Mouse (Mus musculus) cerebellum, adult (tissue): ENCODE results near the gene Cpeb4.
"Not testable (repeated sequence)": the region's sequence is repeated elsewhere in the genome, so short reads cannot be mapped to it uniquely, and the experiment has no call there.

Experiments used
- ATAC-seq: cut with Nextera tagmentation; 2 replicates; pipeline ENCODE4 v1.9.2; 2017; ENCODE audit warnings: mild to moderate bottlenecking, moderate library complexity, mixed read lengths; ENCODE audit not compliant: insufficient number of reproducible peaks, low FRiP score, low TSS enrichment

Cpeb4 gene

GRCm38 (mm10) chr11:31963993-31964392 is 92.0 kb downstream of the Cpeb4 start:
- no peak for ATAC-seq

- ATAC-seq: no peak
Observed at GRCm38 (mm10) chr11:31965256-31966134, 93.5 kb downstream of the Cpeb4 start, which contains the start of gene 4930524B15Rik. TSS of gene 4930524B15Rik (plus strand) at chr11:31965592.

- ATAC-seq: no peak
Observed at GRCm38 (mm10) chr11:31974132-31974531, 102.1 kb downstream of the Cpeb4 start.

GRCm38 (mm10) chr11:31974826-31975225 is 102.8 kb downstream of the Cpeb4 start:
- no peak for ATAC-seq

- no peak for ATAC-seq
Observed at GRCm38 (mm10) chr11:31975678-31976077, 103.7 kb downstream of the Cpeb4 start.

DNA sequence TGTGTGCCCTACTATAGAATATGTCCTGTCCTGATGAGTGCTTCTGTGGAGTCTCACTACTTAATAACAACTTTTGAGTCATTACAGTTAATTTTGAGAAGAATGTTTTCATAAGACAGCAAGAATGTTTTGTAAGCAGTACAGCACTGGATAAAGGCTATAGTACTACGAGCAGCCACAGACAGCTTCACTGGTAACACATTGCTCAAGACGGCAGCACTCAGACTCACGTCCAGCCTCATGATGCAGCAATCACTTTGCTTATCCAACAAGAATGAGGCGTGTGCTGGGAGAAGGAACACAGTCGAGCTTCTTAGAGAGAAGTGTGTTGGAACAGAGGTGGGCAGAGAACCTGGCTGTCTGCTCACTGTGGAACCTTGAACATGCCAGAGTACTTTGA is 104.1 kb downstream of the Cpeb4 start:
- ATAC-seq: no peak

GRCm38 (mm10) chr11:31980089-31980488 is 108.1 kb downstream of the Cpeb4 start:
- ATAC-seq: not testable (repeated sequence)

- no peak for ATAC-seq
Observed at GRCm38 (mm10) chr11:31981830-31982229, 109.8 kb downstream of the Cpeb4 start.

- not testable (repeated sequence) for ATAC-seq
Observed at GRCm38 (mm10) chr11:31982247-31982943, 110.4 kb downstream of the Cpeb4 start.

- no peak for ATAC-seq
Observed at GRCm38 (mm10) chr11:31983249-31983648, 111.2 kb downstream of the Cpeb4 start.

DNA sequence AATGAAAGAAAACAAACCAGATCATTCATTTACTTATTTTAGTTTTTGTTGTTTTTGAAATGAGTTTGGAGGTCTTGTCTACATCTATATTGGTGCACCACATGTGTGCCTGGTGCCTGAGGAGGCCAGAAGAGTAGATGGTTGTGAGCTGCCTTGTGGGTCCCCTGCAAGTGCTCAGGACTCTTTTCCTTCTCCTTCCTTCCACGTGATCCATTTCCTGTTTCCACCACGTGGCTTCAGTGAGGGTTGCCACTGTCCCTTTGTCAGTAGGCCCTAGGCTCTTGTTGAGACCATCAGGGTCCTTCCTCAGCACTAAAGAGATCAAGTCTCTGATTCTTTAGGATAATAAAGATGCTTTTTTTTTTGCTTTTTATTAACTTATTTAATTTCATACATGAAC is 112.8 kb downstream of the Cpeb4 start:
- ATAC-seq: no peak
